Mouse (Mus musculus) liver, embryonic 15.5 days (tissue): ENCODE results near the gene Eif4ebp2. TPM values are rescaled to one million over a fixed set of nuclear protein-coding genes. Genes with fewer than 3 reads are reported as not detected.
A peak's percentile ranks its signal among the peaks of the same experiment; 100 is the strongest.

ENCODE experiments used
- ATAC-seq: fragments of 200-750 bp; cut with Nextera tagmentation; 2 replicates; pipeline ENCODE4 v1.8.0; 2017; ENCODE audit warnings: moderate number of reproducible peaks, mild to moderate bottlenecking, moderate library complexity; ENCODE audit not compliant: insufficient read depth
- H3K27ac ChIP-seq: fragments of 300-500 bp; sonication (generic); replicated peaks from 2 replicates; pipeline ENCODE4 v1.5.1; 2015; ENCODE audit warnings: mild to moderate bottlenecking, inconsistent platforms
- H3K27me3 ChIP-seq: fragments of 300-500 bp; sonication (generic); 2 replicates; pipeline ENCODE4 v1.6.1; 2015; ENCODE audit warnings: mild to moderate bottlenecking, inconsistent platforms
- H3K36me3 ChIP-seq: fragments of 300-500 bp; sonication (generic); replicated peaks from 2 replicates; pipeline ENCODE4 v1.6.1; 2015; ENCODE audit warnings: moderate library complexity, mild to moderate bottlenecking, inconsistent platforms
- H3K4me1 ChIP-seq: fragments of 300-500 bp; sonication (generic); replicated peaks from 2 replicates; pipeline ENCODE4 v1.6.1; 2015; ENCODE audit warnings: inconsistent platforms
- H3K4me2 ChIP-seq: fragments of 300-500 bp; sonication (generic); 2 replicates; pipeline ENCODE4 v1.6.1; 2015; ENCODE audit warnings: moderate library complexity, mild to moderate bottlenecking, inconsistent platforms
- H3K4me3 ChIP-seq: fragments of 300-500 bp; sonication (generic); replicated peaks from 2 replicates; pipeline ENCODE4 v1.5.1; 2015; ENCODE audit warnings: mild to moderate bottlenecking, inconsistent platforms
- H3K9ac ChIP-seq: fragments of 300-500 bp; sonication (generic); 2 replicates; pipeline ENCODE4 v1.6.1; 2015; ENCODE audit warnings: moderate library complexity, mild to moderate bottlenecking, inconsistent platforms
- H3K9me3 ChIP-seq: fragments of 300-500 bp; sonication (generic); replicated peaks from 2 replicates; pipeline ENCODE4 v1.6.1; 2016; ENCODE audit warnings: inconsistent platforms
- WGBS: fragments of 180-500 bp; shearing (Covaris S2); methylation state at CpG from one replicate; pipeline ENCODE4 v1.1.7; 2015; ENCODE audit warnings: mixed read lengths; ENCODE audit not compliant: insufficient replicate concordance; 5-methylcytosine and 5-hydroxymethylcytosine counted together
- polyA plus RNA-seq: library from polyadenylated mRNA; unstranded; fragments of >200 nt; fragmentation: Nextera tagmentation; extraction: Ambion mirVana; gene quantifications from 2 replicates; pipeline ENCODE4 v1.2.1, GENCODE M21; 2015

Gene Eif4ebp2
- polyA plus RNA-seq, 1 experiment from 2014 or later, result 44.1 TPM

DNA sequence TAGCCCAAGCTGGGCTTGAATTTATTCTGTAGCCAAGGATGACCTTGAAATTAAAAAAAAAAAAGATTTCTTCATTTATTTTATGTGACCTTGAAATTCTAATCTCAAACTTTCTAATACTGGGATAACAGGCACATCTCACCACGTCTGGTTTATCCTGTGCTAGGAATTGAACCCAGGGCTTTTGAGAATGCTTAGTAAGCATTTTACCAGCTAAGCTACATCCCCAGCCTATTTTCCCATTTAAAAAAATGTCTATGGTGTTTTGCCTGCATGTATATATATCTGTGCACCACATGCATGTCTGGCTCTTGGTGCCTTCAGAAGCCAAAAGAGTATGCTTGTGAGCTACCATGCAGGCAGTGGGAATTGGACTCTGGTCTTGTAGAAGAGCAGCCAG, 28.0 kb upstream of the Eif4ebp2 start:
- 40% methylated on average over 1 of the region's 1 CpGs for WGBS
- no peak overlapping the region for H3K4me3 ChIP-seq
- ATAC-seq, result no peak
- no peak overlapping the region for H3K9ac ChIP-seq
- H3K9me3 ChIP-seq, result no peaks in the 10 kb centered on the region
- peaks cover 35% of the 10 kb centered on the region for H3K4me1 ChIP-seq
- H3K27me3 ChIP-seq, result no peaks in the 10 kb centered on the region
- H3K36me3 ChIP-seq, result no peaks in the 10 kb centered on the region
- H3K4me2 ChIP-seq, result no peak overlapping the region
- no peak overlapping the region for H3K27ac ChIP-seq

GRCm38 (mm10) chr10:61479927-61480326, 27.5 kb upstream of the Eif4ebp2 start:
- Histone ChIP-seq H3K4me1 (peaks cover 39% of the 10 kb centered on the region), H3K27ac (no peak overlapping the region), H3K9ac (no peak overlapping the region), H3K9me3 (no peaks in the 10 kb centered on the region), H3K4me3 (no peak overlapping the region), H3K36me3 (no peaks in the 10 kb centered on the region), H3K4me2 (no peak overlapping the region), H3K27me3 (no peaks in the 10 kb centered on the region)
- 80% methylated on average over 4 of the region's 4 CpGs for WGBS
- ATAC-seq, result no peak

DNA sequence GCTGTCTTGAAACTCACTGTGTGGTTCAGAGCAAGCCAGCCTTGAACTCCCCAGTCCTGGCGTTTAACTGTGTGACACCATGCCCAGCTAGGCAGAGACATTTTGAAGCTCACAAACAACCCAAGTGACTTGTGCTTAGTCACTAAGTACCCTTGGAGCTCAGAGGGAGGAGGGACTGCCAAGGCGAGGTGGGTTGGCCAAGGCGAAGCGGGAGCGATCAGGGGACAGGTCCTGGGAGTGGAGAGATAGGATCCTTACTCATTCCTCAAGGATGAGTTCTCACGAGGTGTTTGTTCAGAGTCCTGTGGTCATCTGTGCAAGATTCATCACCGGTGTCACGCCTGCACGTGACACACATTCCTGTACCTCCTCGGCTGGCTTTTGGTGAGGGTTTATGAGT, 27.0 kb upstream of the Eif4ebp2 start:
- peaks cover 40% of the 10 kb centered on the region for H3K4me1 ChIP-seq
- no peaks in the 10 kb centered on the region for H3K27me3 ChIP-seq
- no peak overlapping the region for H3K4me3 ChIP-seq
- no peaks in the 10 kb centered on the region for H3K36me3 ChIP-seq
- no peak overlapping the region for H3K9ac ChIP-seq
- no peaks in the 10 kb centered on the region for H3K9me3 ChIP-seq
- WGBS, result 86% methylated on average over 10 of the region's 10 CpGs
- H3K27ac ChIP-seq, result no peak overlapping the region
- no peak for ATAC-seq
- H3K4me2 ChIP-seq, result no peak overlapping the region

DNA sequence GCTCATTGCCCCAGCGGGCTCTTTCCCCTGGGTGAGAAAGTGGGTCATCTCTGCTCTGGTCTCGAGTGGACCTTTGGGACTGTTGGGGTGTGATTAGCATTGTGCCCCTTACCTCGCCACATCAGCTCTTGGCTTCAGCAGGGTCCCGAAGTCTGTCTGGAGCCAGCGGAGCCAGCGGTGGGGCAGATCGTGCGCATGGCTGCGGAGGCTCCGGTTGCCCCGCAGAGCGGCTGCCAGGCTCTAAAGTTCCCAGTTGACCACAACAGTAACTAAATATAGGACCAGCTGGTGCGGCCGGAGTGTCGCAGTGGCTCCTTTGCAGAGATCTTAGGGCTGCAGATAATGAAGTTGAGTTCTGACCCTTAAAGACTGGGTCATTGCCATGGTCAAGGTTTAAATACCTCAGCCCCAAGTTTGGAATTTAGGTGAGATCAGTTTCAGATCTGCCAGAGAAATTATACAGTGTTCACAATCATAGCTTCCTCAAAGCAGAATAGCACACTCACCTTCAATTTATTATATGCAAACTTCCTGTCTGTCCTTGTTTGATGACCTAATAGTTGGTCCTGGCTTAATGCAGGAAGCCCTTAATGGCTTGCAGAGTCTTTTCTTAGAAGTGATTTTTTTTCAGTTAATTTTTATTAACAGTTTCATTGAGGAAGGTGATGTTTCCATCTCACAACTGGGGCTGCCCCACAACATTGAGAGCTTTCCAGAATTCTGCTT, 24.1 kb upstream of the Eif4ebp2 start:
- Histone ChIP-seq H3K4me3 (peak overlapping the region; percentile 79), H3K4me2 (peak overlapping the region; percentile 100), H3K36me3 (no peaks in the 10 kb centered on the region), H3K9ac (peak overlapping the region; percentile 79), H3K27ac (peak overlapping the region; percentile 95), H3K4me1 (peaks cover 37% of the 10 kb centered on the region), H3K27me3 (no peaks in the 10 kb centered on the region; the same call in 1 of the 2 replicates), H3K9me3 (no peaks in the 10 kb centered on the region)
- ATAC-seq, result no peak
- WGBS, result 4% methylated on average over 15 of the region's 15 CpGs

- H3K4me3 ChIP-seq, result peak within 1 kb of the TSS; percentile 79
- no peaks in the 10 kb centered on the region for H3K9me3 ChIP-seq
- peaks cover 5% of the 10 kb centered on the region for H3K27me3 ChIP-seq
- H3K36me3 ChIP-seq, result no peaks in the 10 kb centered on the region
- ATAC-seq, result peak; percentile 96
- peak within 1 kb of the TSS; percentile 100 for H3K4me2 ChIP-seq
- peak within 1 kb of the TSS; percentile 95 for H3K27ac ChIP-seq
- under 1% methylated on average over 70 of the region's 70 CpGs for WGBS
- peak within 1 kb of the TSS; percentile 79 for H3K9ac ChIP-seq
- peaks cover 37% of the 10 kb centered on the region for H3K4me1 ChIP-seq
These were observed 23.4 kb upstream of the Eif4ebp2 start, which contains the start of gene Lrrc20 for GRCm38 (mm10) chr10:61475594-61476439. Lrrc20 (plus strand) TSS chr10:61475801.

DNA sequence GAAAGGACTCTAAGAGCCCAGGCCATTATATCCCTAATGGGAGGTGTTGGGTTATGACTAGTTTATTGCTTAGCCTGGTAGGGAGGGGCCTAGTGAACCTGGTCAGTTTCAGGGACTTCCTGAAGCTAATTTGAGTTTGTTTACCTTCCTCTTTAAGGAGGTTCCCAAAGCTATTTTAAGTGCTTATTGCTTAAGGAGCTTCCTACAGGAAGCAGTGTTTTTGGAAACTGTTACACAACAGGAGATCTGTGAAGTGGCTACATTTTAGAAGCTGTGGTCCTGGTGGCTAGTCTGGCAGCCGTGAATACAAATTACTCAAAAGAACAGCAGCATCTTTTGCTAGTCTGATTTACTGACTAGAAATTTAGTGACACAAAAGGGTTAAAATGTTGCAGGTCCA, 21.9 kb upstream of the Eif4ebp2 start:
- H3K9me3 ChIP-seq, result no peaks in the 10 kb centered on the region
- H3K36me3 ChIP-seq, result no peaks in the 10 kb centered on the region
- 30% methylated on average over 1 of the region's 1 CpGs for WGBS
- H3K9ac ChIP-seq, result no peak overlapping the region
- H3K27me3 ChIP-seq, result peaks cover 9% of the 10 kb centered on the region
- peaks cover 37% of the 10 kb centered on the region for H3K4me1 ChIP-seq
- no peak for ATAC-seq
- no peak overlapping the region for H3K4me2 ChIP-seq
- H3K4me3 ChIP-seq, result no peak overlapping the region
- no peak overlapping the region for H3K27ac ChIP-seq

- H3K36me3 ChIP-seq, result no peaks in the 10 kb centered on the region
- H3K4me1 ChIP-seq, result peaks cover 37% of the 10 kb centered on the region
- WGBS, result 58% methylated on average over 3 of the region's 3 CpGs
These were observed 21.2 kb upstream of the Eif4ebp2 start for GRCm38 (mm10) chr10:61473640-61474039.

DNA sequence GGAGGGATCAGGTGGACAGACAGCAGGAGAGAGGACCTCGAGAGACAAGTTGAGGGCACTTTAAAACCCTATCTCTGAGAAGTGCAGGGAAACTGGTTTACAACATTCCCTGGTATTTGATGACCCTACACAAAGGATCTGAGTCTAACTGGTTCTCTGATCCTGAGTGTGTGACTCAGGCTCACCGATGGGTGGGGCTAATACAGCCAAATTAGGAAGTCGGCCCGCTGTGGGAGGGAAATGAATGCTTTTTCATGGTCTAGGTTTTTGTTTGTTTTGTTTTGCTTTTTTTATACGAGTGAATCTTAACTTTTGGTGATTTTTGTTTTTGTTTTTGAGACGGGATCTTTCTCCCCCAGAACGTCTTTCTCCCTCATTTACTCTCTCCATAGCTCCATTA, 16.4 kb upstream of the Eif4ebp2 start:
- no peak for ATAC-seq
- Histone ChIP-seq H3K4me3 (no peak overlapping the region), H3K9ac (no peak overlapping the region), H3K27me3 (peaks cover 19% of the 10 kb centered on the region), H3K4me2 (no peak overlapping the region), H3K27ac (no peak overlapping the region), H3K9me3 (no peaks in the 10 kb centered on the region), H3K4me1 (peaks cover 34% of the 10 kb centered on the region), H3K36me3 (no peaks in the 10 kb centered on the region)
- 39% methylated on average over 7 of the region's 7 CpGs for WGBS

More at GRCm38 (mm10) chr10:61473640-61474039, 21.2 kb upstream of the Eif4ebp2 start:
- no peak overlapping the region for H3K4me2 ChIP-seq
- no peak overlapping the region for H3K27ac ChIP-seq
- no peak overlapping the region for H3K4me3 ChIP-seq
- H3K9ac ChIP-seq, result no peak overlapping the region
- H3K27me3 ChIP-seq, result peaks cover 14% of the 10 kb centered on the region
- no peak for ATAC-seq
- no peaks in the 10 kb centered on the region for H3K9me3 ChIP-seq

GRCm38 (mm10) chr10:61466873-61467272, 14.4 kb upstream of the Eif4ebp2 start:
- H3K9me3 ChIP-seq, result no peaks in the 10 kb centered on the region
- WGBS, result 21% methylated on average over 5 of the region's 5 CpGs
- H3K27ac ChIP-seq, result no peak overlapping the region
- H3K4me3 ChIP-seq, result no peak overlapping the region
- H3K4me1 ChIP-seq, result peaks cover 34% of the 10 kb centered on the region
- peak; percentile 39; the same call in 1 of the 2 replicates for ATAC-seq
- peaks cover 19% of the 10 kb centered on the region for H3K27me3 ChIP-seq
- no peak overlapping the region for H3K4me2 ChIP-seq
- H3K36me3 ChIP-seq, result no peaks in the 10 kb centered on the region
- no peak overlapping the region for H3K9ac ChIP-seq

GRCm38 (mm10) chr10:61466242-61466641, 13.8 kb upstream of the Eif4ebp2 start:
- Histone ChIP-seq H3K9ac (no peak overlapping the region), H3K4me3 (0 out of 2 replicates have a peak overlapping the region, but pooled peaks have one; percentile 3), H3K27ac (no peak overlapping the region), H3K4me2 (peak overlapping the region; percentile 41), H3K27me3 (peaks cover 19% of the 10 kb centered on the region), H3K36me3 (no peaks in the 10 kb centered on the region), H3K9me3 (no peaks in the 10 kb centered on the region), H3K4me1 (peaks cover 34% of the 10 kb centered on the region)
- ATAC-seq, result 0 out of 2 replicates have a peak, but pooled peaks have one; percentile 26
- 46% methylated on average over 8 of the region's 8 CpGs for whole genome bisulfite sequencing

DNA sequence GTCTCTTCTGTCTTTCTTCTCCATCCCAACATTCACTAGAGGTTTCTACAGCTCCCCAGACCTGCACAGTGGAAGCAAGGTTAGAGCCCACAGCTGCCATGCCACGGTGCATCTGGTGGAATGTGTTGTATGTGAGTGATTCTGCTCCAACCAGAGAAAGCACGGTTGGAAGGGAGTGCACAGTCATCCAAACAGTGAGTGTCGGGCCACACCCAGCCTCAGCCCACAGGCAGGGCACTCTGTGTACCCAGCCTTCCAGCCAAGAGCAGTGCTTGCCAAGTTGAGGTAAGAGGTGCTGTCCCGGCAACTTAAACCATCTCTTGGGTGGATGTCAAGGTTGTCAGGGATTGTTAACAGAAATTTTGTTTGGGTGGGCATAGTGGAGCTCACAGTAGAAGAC, 12.5 kb upstream of the Eif4ebp2 start:
- Histone ChIP-seq H3K4me3 (no peak overlapping the region), H3K27ac (peak overlapping the region; percentile 58; the same call in 1 of the 2 replicates), H3K4me1 (peaks cover 34% of the 10 kb centered on the region), H3K36me3 (no peaks in the 10 kb centered on the region), H3K9ac (no peak overlapping the region), H3K9me3 (no peaks in the 10 kb centered on the region), H3K27me3 (peaks cover 10% of the 10 kb centered on the region), H3K4me2 (peak overlapping the region; percentile 5; the same call in 1 of the 2 replicates)
- ATAC-seq, result peak; percentile 82
- WGBS, result 41% methylated on average over 4 of the region's 4 CpGs
